Mouse (Mus musculus): ENCODE measurements around the gene Dytn. TPM values are rescaled to one million over a fixed set of nuclear protein-coding genes. Genes with fewer than 3 reads are reported as not detected.

Dytn gene
- total RNA-seq, 2 experiments from 2014 or later = not detected

DNA sequence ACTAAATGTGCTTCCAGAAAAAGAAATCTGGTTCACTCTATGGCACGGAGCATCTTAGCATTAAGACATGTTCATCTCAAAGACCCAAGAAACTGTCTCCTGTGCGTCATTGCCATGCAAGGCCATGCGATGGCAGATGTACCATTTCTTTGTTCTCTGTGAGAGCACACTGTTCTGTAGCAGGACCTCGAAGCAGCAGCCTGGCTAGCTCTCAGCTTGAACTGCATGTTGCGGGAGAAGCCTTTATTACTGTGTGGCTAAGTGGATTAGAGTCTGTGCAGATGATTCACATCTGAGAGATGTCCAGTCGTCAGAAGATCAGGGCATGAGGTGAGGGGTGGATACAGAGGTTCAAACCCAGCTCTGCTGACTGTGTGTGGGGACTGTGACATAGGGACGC is 99.9 kb downstream of the Dytn start:
- ATAC-seq (replicated peaks; ENCODE audit: poor library complexity) = no peak

DNA sequence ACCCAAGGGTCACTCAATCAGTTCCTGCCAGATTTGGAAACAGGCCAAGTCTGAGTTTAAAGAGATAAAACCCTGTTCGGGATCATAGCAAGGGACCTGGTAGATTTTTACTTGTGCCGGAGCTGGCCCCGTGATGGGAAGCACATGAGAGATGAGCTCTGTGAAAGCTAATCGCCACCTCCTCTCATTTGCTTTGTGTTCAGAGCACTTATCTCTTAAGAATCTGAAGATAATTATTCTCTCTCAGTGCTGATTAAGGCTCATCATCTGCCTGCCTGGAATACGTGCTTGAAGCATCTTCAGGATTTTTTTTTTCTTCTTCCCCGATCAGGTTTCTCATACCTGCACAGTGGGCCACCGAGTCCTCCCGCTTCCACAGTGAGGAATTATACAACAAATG is 107.6 kb downstream of the Dytn start:
- ATAC-seq (replicated peaks; ENCODE audit: poor library complexity) = no peak

DNA sequence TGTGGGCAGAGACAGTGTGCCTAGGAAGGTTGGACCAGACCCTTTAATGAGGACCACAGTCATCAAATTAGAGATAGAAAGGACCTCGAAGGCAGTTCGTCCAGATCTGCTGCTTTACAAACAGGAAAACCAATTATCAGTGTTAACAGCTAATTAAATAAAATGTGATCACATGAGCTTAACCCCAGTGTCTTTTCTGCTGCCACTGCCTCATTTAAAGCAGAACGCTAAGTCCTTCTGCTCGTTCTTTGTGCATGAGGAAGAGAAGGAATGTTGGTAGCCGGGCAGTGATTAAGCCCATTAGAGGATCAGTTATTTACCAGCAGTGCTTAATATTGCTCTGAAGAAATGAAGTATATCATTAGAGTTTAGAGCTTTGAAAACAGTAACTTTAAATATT is 109.9 kb downstream of the Dytn start:
- no peak for ATAC-seq (replicated peaks; ENCODE audit: poor library complexity)

DNA sequence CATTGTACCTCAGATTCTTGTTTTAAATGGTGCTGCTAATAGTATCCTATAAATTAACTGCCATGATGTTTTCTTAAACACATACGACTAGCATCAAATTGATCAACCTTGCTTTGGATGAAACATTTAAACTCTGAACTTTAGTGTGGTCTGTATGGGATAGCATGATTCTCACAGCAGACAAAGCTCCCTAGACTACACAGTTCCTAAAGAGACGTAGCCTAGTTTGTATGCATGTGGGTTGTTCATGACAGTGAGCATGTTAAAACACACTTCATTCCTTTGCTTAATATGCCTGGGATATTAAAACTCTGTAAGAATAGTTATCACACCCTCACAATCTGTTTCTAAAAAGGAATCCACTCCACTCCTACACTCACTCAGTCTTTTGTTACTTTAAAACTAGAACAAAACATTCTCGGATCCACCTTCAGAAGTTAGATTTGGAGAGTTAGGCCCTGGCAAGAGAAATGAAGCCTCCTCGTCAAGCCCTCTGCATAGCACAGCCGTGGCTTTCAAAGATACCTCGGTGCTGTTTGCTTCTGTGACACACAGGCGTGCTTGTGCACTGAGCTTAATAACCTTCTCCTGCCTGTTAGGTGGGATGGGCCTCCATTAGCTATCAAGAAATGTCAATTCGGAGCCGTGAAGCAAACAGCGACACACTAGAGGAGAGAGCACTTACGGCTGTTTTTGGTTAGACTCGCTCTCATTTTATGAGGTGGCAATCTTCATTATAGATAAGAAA is 112.7 kb downstream of the Dytn start:
- no peak for ATAC-seq (replicated peaks; ENCODE audit: poor library complexity)

DNA sequence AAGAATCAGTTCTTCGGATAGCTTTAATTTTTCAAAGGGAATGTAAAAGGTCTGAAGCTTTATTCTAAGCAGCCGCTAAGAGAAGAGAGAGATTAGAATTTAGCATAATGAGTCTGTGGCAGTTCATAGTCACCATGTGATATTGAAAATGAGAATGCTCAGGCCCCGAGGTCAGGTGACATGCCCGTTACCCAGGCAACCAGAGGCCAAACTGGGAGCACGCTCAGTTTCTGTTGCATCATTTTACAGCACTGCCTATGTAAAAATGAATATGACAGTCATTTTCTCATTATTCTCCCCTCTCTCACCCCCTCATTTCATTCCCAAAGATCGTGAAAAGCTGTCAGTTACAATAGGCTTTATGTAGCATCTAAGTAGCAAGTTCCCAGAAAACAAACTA is 113.3 kb downstream of the Dytn start:
- ATAC-seq (replicated peaks; ENCODE audit: poor library complexity) = no peak

Other genes with a start within 250 kb of the Dytn start
- gene Adam23, start 241.0 kb downstream of the Dytn start, total RNA-seq (2015) = not detected in 2 replicates
- 0.37 TPM in 1 of 2 replicates, not detected in the other for gene Adam23, start 241.0 kb downstream of the Dytn start, total RNA-seq (2017)
- not detected in 2 replicates for gene Gm39653, start 71.0 kb downstream of the Dytn start, total RNA-seq (2015)
- not detected in 2 replicates for gene Gm39653, start 71.0 kb downstream of the Dytn start, total RNA-seq (2017)
- not detected in 2 replicates for gene Mdh1b, start 43.4 kb upstream of the Dytn start, total RNA-seq (2015)
- not detected in 2 replicates for gene Mdh1b, start 43.4 kb upstream of the Dytn start, total RNA-seq (2017)
- gene Fastkd2, start 43.7 kb upstream of the Dytn start, total RNA-seq (2015) = 87.8 and 93.7 TPM in 2 replicates
- 27.3 and 31.1 TPM in 2 replicates for gene Fastkd2, start 43.7 kb upstream of the Dytn start, total RNA-seq (2017)
- gene 4933402D24Rik, start 82.3 kb upstream of the Dytn start, total RNA-seq (2015) = not detected in 2 replicates
- not detected in 2 replicates for gene 4933402D24Rik, start 82.3 kb upstream of the Dytn start, total RNA-seq (2017)

Measured in megakaryocyte progenitor cell, adult 5-6 weeks (primary cell).